Mouse (Mus musculus) embryonic facial prominence, embryonic 14.5 days (tissue): Measurements from ENCODE around the gene Ugt1a10. TPM values are rescaled to one million over a fixed set of nuclear protein-coding genes. Genes with fewer than 3 reads are reported as not detected.
A peak's percentile ranks its signal among the peaks of the same experiment; 100 is the strongest.

ENCODE experiments used
- ATAC-seq: fragments of 200-750 bp; cut with Nextera tagmentation; 2 replicates; pipeline ENCODE4 v1.8.0; 2017; ENCODE audit warnings: low read depth, moderate number of reproducible peaks, moderate TSS enrichment
- DNase-seq: peaks from one replicate; pipeline ENCODE4 v3.0.0-alpha.2; 2015; ENCODE audit warnings: low spot score
- H3K27ac ChIP-seq: fragments of 300-500 bp; sonication (generic); replicated peaks from 2 replicates; pipeline ENCODE4 v1.5.1; 2014; ENCODE audit warnings: low read depth, mild to moderate bottlenecking, low read length, moderate library complexity
- H3K27me3 ChIP-seq: fragments of 300-500 bp; sonication (generic); replicated peaks from 2 replicates; pipeline ENCODE4 v1.6.1; 2014; ENCODE audit warnings: low read length; ENCODE audit not compliant: control insufficient read depth, insufficient read depth
- H3K36me3 ChIP-seq: fragments of 300-500 bp; sonication (generic); 2 replicates; pipeline ENCODE4 v1.6.1; 2014; ENCODE audit warnings: low read length, mixed read lengths; ENCODE audit not compliant: control insufficient read depth, insufficient read depth
- H3K4me1 ChIP-seq: fragments of 300-500 bp; sonication (generic); 2 replicates; pipeline ENCODE4 v1.6.1; 2014; ENCODE audit warnings: antibody characterized with exemption, low read length; ENCODE audit not compliant: control insufficient read depth, insufficient read depth
- H3K4me2 ChIP-seq: fragments of 300-500 bp; sonication (generic); 2 replicates; pipeline ENCODE4 v1.6.1; 2014; ENCODE audit warnings: low read depth, mild to moderate bottlenecking, low read length, moderate library complexity, mixed read lengths
- H3K4me3 ChIP-seq: fragments of 300-500 bp; sonication (generic); 2 replicates; pipeline ENCODE4 v1.5.1; 2014; ENCODE audit warnings: low read depth, mild to moderate bottlenecking, low read length
- H3K9ac ChIP-seq: fragments of 300-500 bp; sonication (generic); 2 replicates; pipeline ENCODE4 v1.6.1; 2014; ENCODE audit warnings: low read depth, mild to moderate bottlenecking, low read length, moderate library complexity, mixed read lengths
- H3K9me3 ChIP-seq: fragments of 300-500 bp; sonication (generic); 2 replicates; pipeline ENCODE4 v1.6.1; 2016; ENCODE audit warnings: low read length; ENCODE audit not compliant: control insufficient read depth
- WGBS: fragments of 180-500 bp; shearing (Covaris S2); extraction: QIAGEN DNeasy Blood & Tissue Kit; methylation state at CpG from one replicate; pipeline ENCODE4 v1.1.7; 2014; 5-methylcytosine and 5-hydroxymethylcytosine counted together
- polyA plus RNA-seq: library from polyadenylated mRNA; unstranded; fragments of >200 nt; fragmentation: Nextera tagmentation; extraction: Ambion mirVana; gene quantifications from 2 replicates; pipeline ENCODE4 v1.2.1, GENCODE M21; 2014

Ugt1a10 gene
- polyA plus RNA-seq, 1 experiment from 2014 or later, result not detected

GRCm38 (mm10) chr1:88262255-88262654, 207.1 kb downstream of the Ugt1a10 start:
- Histone ChIP-seq H3K27me3 (no peaks in the 10 kb centered on the region), H3K4me2 (no peak overlapping the region), H3K4me3 (no peak overlapping the region), H3K27ac (no peak overlapping the region), H3K9me3 (no peaks in the 10 kb centered on the region; the same call in 1 of the 2 replicates), H3K9ac (no peak overlapping the region), H3K4me1 (no peaks in the 10 kb centered on the region), H3K36me3 (peaks cover 80% of the 10 kb centered on the region)
- peak; percentile 56 for ATAC-seq
- 74% methylated on average over 4 of the region's 4 CpGs for WGBS
- peak; percentile 98 for DNase-seq

GRCm38 (mm10) chr1:88262961-88263360, 207.8 kb downstream of the Ugt1a10 start:
- Histone ChIP-seq H3K4me2 (no peak overlapping the region), H3K27ac (no peak overlapping the region), H3K36me3 (peaks cover 87% of the 10 kb centered on the region), H3K4me1 (no peaks in the 10 kb centered on the region), H3K27me3 (no peaks in the 10 kb centered on the region), H3K4me3 (no peak overlapping the region), H3K9ac (no peak overlapping the region), H3K9me3 (no peaks in the 10 kb centered on the region)
- WGBS, result 75% methylated on average over 6 of the region's 6 CpGs
- DNase-seq, result no peak
- 0 out of 2 replicates have a peak, but pooled peaks have one; percentile 1 for ATAC-seq

- DNase-seq (no peak), ATAC-seq (no peak)
- H3K4me1 ChIP-seq, result no peaks in the 10 kb centered on the region
- H3K27me3 ChIP-seq, result no peaks in the 10 kb centered on the region
- no peak overlapping the region for H3K9ac ChIP-seq
- H3K27ac ChIP-seq, result no peak overlapping the region
- no peak overlapping the region for H3K4me2 ChIP-seq
- 92% methylated on average over 5 of the region's 5 CpGs for WGBS
- no peaks in the 10 kb centered on the region for H3K9me3 ChIP-seq
- peaks cover 95% of the 10 kb centered on the region for H3K36me3 ChIP-seq
- no peak overlapping the region for H3K4me3 ChIP-seq
Measured at GRCm38 (mm10) chr1:88263778-88264177, 208.6 kb downstream of the Ugt1a10 start.

GRCm38 (mm10) chr1:88264237-88264868, 209.2 kb downstream of the Ugt1a10 start:
- WGBS, result 89% methylated on average over 7 of the region's 7 CpGs
- Histone ChIP-seq H3K9me3 (no peaks in the 10 kb centered on the region), H3K4me1 (no peaks in the 10 kb centered on the region), H3K9ac (no peak overlapping the region), H3K4me3 (no peak overlapping the region), H3K4me2 (no peak overlapping the region), H3K27ac (no peak overlapping the region), H3K36me3 (peaks cover 100% of the 10 kb centered on the region), H3K27me3 (no peaks in the 10 kb centered on the region)
- no peak for DNase-seq
- ATAC-seq, result no peak

GRCm38 (mm10) chr1:88264869-88265240, 209.7 kb downstream of the Ugt1a10 start:
- H3K27ac ChIP-seq, result no peak overlapping the region
- H3K27me3 ChIP-seq, result no peaks in the 10 kb centered on the region
- 79% methylated on average over 4 of the region's 4 CpGs for WGBS
- ATAC-seq (no peak), DNase-seq (no peak)
- H3K4me2 ChIP-seq, result no peak overlapping the region
- no peak overlapping the region for H3K9ac ChIP-seq
- peaks cover 100% of the 10 kb centered on the region for H3K36me3 ChIP-seq
- no peak overlapping the region for H3K4me3 ChIP-seq
- no peaks in the 10 kb centered on the region for H3K4me1 ChIP-seq
- no peaks in the 10 kb centered on the region for H3K9me3 ChIP-seq

GRCm38 (mm10) chr1:88266123-88266522, 210.9 kb downstream of the Ugt1a10 start:
- ATAC-seq, result no peak
- 89% methylated on average over 13 of the region's 13 CpGs for WGBS
- Histone ChIP-seq H3K4me1 (no peaks in the 10 kb centered on the region), H3K27ac (no peak overlapping the region), H3K36me3 (peaks cover 91% of the 10 kb centered on the region), H3K4me3 (no peak overlapping the region), H3K9ac (no peak overlapping the region), H3K4me2 (no peak overlapping the region), H3K9me3 (no peaks in the 10 kb centered on the region), H3K27me3 (no peaks in the 10 kb centered on the region)
- DNase-seq, result no peak

- DNase-seq (no peak), ATAC-seq (no peak)
- no peaks in the 10 kb centered on the region for H3K27me3 ChIP-seq
Measured at GRCm38 (mm10) chr1:88267489-88267888, 212.3 kb downstream of the Ugt1a10 start.

GRCm38 (mm10) chr1:88268070-88268469, 212.9 kb downstream of the Ugt1a10 start:
- Histone ChIP-seq H3K27me3 (no peaks in the 10 kb centered on the region), H3K4me1 (no peaks in the 10 kb centered on the region), H3K36me3 (peaks cover 90% of the 10 kb centered on the region), H3K9ac (no peak overlapping the region), H3K4me3 (no peak overlapping the region), H3K27ac (no peak overlapping the region), H3K4me2 (no peak overlapping the region), H3K9me3 (no peaks in the 10 kb centered on the region)
- DNase-seq (no peak), ATAC-seq (no peak)
- 87% methylated on average over 6 of the region's 6 CpGs for WGBS

More at GRCm38 (mm10) chr1:88267489-88267888, 212.3 kb downstream of the Ugt1a10 start:
- Histone ChIP-seq H3K9me3 (no peaks in the 10 kb centered on the region), H3K9ac (no peak overlapping the region), H3K4me3 (no peak overlapping the region), H3K36me3 (peaks cover 90% of the 10 kb centered on the region), H3K27ac (no peak overlapping the region), H3K4me1 (no peaks in the 10 kb centered on the region), H3K4me2 (no peak overlapping the region)
- WGBS, result 90% methylated on average over 6 of the region's 6 CpGs
